Mouse (Mus musculus): Measurements from ENCODE around the gene Smarca2.

- no peak for TF ChIP-seq POLR2A (IDR thresholded peaks at IDR 0.05; ENCODE audit: borderline replicate concordance, insufficient read depth, low read length)
- no peak for TF ChIP-seq CTCF (IDR thresholded peaks at IDR 0.05; ENCODE audit: borderline replicate concordance, insufficient read depth, low read depth, low read length)
Measured at GRCm38 (mm10) chr19:26730486-26730885, 125.6 kb downstream of the Smarca2 start.
